Mouse (Mus musculus): ENCODE measurements around the gene Cd4. TPM values are rescaled to one million over a fixed set of nuclear protein-coding genes. Genes with fewer than 3 reads are reported as not detected.
"Not testable (repeated sequence)": the region's sequence is repeated elsewhere in the genome, so short reads cannot be mapped to it uniquely, and the experiment has no call there.

Cd4 gene
- polyA plus RNA-seq, 1 experiment from 2014 or later, result 0.17 TPM

- ATAC-seq (ENCODE audit: low FRiP score), result no peak
- no peaks in the 10 kb centered on the region for H3K36me3 ChIP-seq
- H3K4me2 ChIP-seq, result no peak overlapping the region
- H3K27ac ChIP-seq (replicated peaks), result no peak overlapping the region
- no peak overlapping the region for H3K4me3 ChIP-seq (replicated peaks)
- H3K27me3 ChIP-seq (replicated peaks), result no peaks in the 10 kb centered on the region
- no peak overlapping the region for H3K9ac ChIP-seq (replicated peaks)
- H3K4me1 ChIP-seq, result peaks cover 22% of the 10 kb centered on the region
- 57% methylated on average over 10 of the region's 10 CpGs for WGBS
- no peaks in the 10 kb centered on the region for H3K9me3 ChIP-seq (replicated peaks)
Observed at GRCm38 (mm10) chr6:124900801-124901480, 12.9 kb upstream of the Cd4 start.

GRCm38 (mm10) chr6:124900056-124900800 lies 12.2 kb upstream of the Cd4 start:
- no peak overlapping the region for H3K27ac ChIP-seq (replicated peaks)
- no peak overlapping the region for H3K4me2 ChIP-seq
- H3K36me3 ChIP-seq, result no peaks in the 10 kb centered on the region
- no peaks in the 10 kb centered on the region for H3K9me3 ChIP-seq (replicated peaks)
- ATAC-seq (ENCODE audit: low FRiP score), result no peak
- 50% methylated on average over 8 of the region's 8 CpGs for WGBS
- H3K4me3 ChIP-seq (replicated peaks), result no peak overlapping the region
- peaks cover 18% of the 10 kb centered on the region for H3K4me1 ChIP-seq
- no peak overlapping the region for H3K9ac ChIP-seq (replicated peaks)
- H3K27me3 ChIP-seq (replicated peaks), result no peaks in the 10 kb centered on the region

- Histone ChIP-seq H3K4me1 (peaks cover 6% of the 10 kb centered on the region; the same call in 1 of the 2 replicates), H3K9me3 (replicated peaks) (no peaks in the 10 kb centered on the region), H3K27ac (replicated peaks) (no peak overlapping the region), H3K27me3 (replicated peaks) (no peaks in the 10 kb centered on the region), H3K4me3 (replicated peaks) (no peak overlapping the region), H3K36me3 (no peaks in the 10 kb centered on the region), H3K9ac (replicated peaks) (no peak overlapping the region), H3K4me2 (no peak overlapping the region)
- no peak for ATAC-seq (ENCODE audit: low FRiP score)
- 37% methylated on average over 3 of the region's 3 CpGs for WGBS
Observed at GRCm38 (mm10) chr6:124898359-124898758, 10.3 kb upstream of the Cd4 start.

- WGBS, result 88% methylated on average over 2 of the region's 2 CpGs
- H3K27me3 ChIP-seq (replicated peaks); H3K4me1 ChIP-seq; H3K9ac ChIP-seq (replicated peaks); ATAC-seq (ENCODE audit: low FRiP score); H3K4me3 ChIP-seq (replicated peaks); H3K9me3 ChIP-seq (replicated peaks); H3K4me2 ChIP-seq; H3K27ac ChIP-seq (replicated peaks); H3K36me3 ChIP-seq: not testable (repeated sequence)
Observed at GRCm38 (mm10) chr6:124894113-124894512, 6.1 kb upstream of the Cd4 start.

- H3K4me2 ChIP-seq, result no peak overlapping the region
- no peak for ATAC-seq (ENCODE audit: low FRiP score)
- no peaks in the 10 kb centered on the region for H3K36me3 ChIP-seq
- no peak overlapping the region for H3K9ac ChIP-seq (replicated peaks)
- H3K4me1 ChIP-seq, result no peaks in the 10 kb centered on the region
- H3K27me3 ChIP-seq (replicated peaks), result no peaks in the 10 kb centered on the region
- H3K9me3 ChIP-seq (replicated peaks), result no peaks in the 10 kb centered on the region
- WGBS, result 42% methylated on average over 6 of the region's 6 CpGs
- no peak overlapping the region for H3K27ac ChIP-seq (replicated peaks)
- no peak overlapping the region for H3K4me3 ChIP-seq (replicated peaks)
Observed at GRCm38 (mm10) chr6:124890997-124891396, 3.0 kb upstream of the Cd4 start.

GRCm38 (mm10) chr6:124888555-124889125 lies 619 bp upstream of the Cd4 start:
- H3K27ac ChIP-seq (replicated peaks), result no peak overlapping the region

GRCm38 (mm10) chr6:124885956-124886381 lies 2.1 kb downstream of the Cd4 start:
- H3K4me3 ChIP-seq (replicated peaks), result no peak overlapping the region
- H3K27me3 ChIP-seq (replicated peaks), result no peaks in the 10 kb centered on the region
- H3K9ac ChIP-seq (replicated peaks), result no peak overlapping the region
- no peaks in the 10 kb centered on the region for H3K4me1 ChIP-seq
- no peak overlapping the region for H3K27ac ChIP-seq (replicated peaks)
- H3K36me3 ChIP-seq, result no peaks in the 10 kb centered on the region
- WGBS, result 89% methylated on average over 8 of the region's 8 CpGs
- H3K9me3 ChIP-seq (replicated peaks), result no peaks in the 10 kb centered on the region
- no peak overlapping the region for H3K4me2 ChIP-seq
- no peak for ATAC-seq (ENCODE audit: low FRiP score)

More at GRCm38 (mm10) chr6:124888555-124889125, 619 bp upstream of the Cd4 start:
- 89% methylated on average over 6 of the region's 6 CpGs for WGBS
- Histone ChIP-seq H3K9ac (replicated peaks) (no peak overlapping the region), H3K4me3 (replicated peaks) (no peak overlapping the region), H3K27me3 (replicated peaks) (no peaks in the 10 kb centered on the region), H3K36me3 (no peaks in the 10 kb centered on the region), H3K4me1 (no peaks in the 10 kb centered on the region), H3K4me2 (no peak overlapping the region), H3K9me3 (replicated peaks) (no peaks in the 10 kb centered on the region)
- no peak for ATAC-seq (ENCODE audit: low FRiP score)

GRCm38 (mm10) chr6:124884714-124885500 lies 3.1 kb downstream of the Cd4 start:
- ATAC-seq (ENCODE audit: low FRiP score), result no peak

GRCm38 (mm10) chr6:124883351-124883750 lies 4.7 kb downstream of the Cd4 start:
- no peaks in the 10 kb centered on the region for H3K27me3 ChIP-seq (replicated peaks)
- no peak overlapping the region for H3K4me2 ChIP-seq
- no peak overlapping the region for H3K4me3 ChIP-seq (replicated peaks)
- no peaks in the 10 kb centered on the region for H3K36me3 ChIP-seq
- ATAC-seq (ENCODE audit: low FRiP score), result no peak
- 82% methylated on average over 10 of the region's 10 CpGs for WGBS
- H3K27ac ChIP-seq (replicated peaks), result no peak overlapping the region
- H3K9ac ChIP-seq (replicated peaks), result no peak overlapping the region
- no peaks in the 10 kb centered on the region for H3K9me3 ChIP-seq (replicated peaks)
- no peaks in the 10 kb centered on the region for H3K4me1 ChIP-seq

More at GRCm38 (mm10) chr6:124884714-124885500, 3.1 kb downstream of the Cd4 start:
- Histone ChIP-seq H3K27ac (replicated peaks) (no peak overlapping the region), H3K9ac (replicated peaks) (no peak overlapping the region), H3K4me1 (no peaks in the 10 kb centered on the region), H3K4me3 (replicated peaks) (no peak overlapping the region), H3K4me2 (no peak overlapping the region), H3K27me3 (replicated peaks) (no peaks in the 10 kb centered on the region), H3K9me3 (replicated peaks) (no peaks in the 10 kb centered on the region), H3K36me3 (no peaks in the 10 kb centered on the region)
- 65% methylated on average over 10 of the region's 10 CpGs for WGBS

GRCm38 (mm10) chr6:124881821-124882220 lies 6.2 kb downstream of the Cd4 start:
- no peak overlapping the region for H3K27ac ChIP-seq (replicated peaks)
- no peaks in the 10 kb centered on the region for H3K9me3 ChIP-seq (replicated peaks)
- H3K4me1 ChIP-seq, result no peaks in the 10 kb centered on the region
- H3K27me3 ChIP-seq (replicated peaks), result no peaks in the 10 kb centered on the region
- no peak overlapping the region for H3K4me2 ChIP-seq
- WGBS, result 94% methylated on average over 9 of the region's 9 CpGs
- no peak overlapping the region for H3K9ac ChIP-seq (replicated peaks)
- no peak for ATAC-seq (ENCODE audit: low FRiP score)
- no peaks in the 10 kb centered on the region for H3K36me3 ChIP-seq
- H3K4me3 ChIP-seq (replicated peaks), result no peak overlapping the region

GRCm38 (mm10) chr6:124879390-124879789 lies 8.6 kb downstream of the Cd4 start:
- Histone ChIP-seq H3K4me2 (no peak overlapping the region), H3K27me3 (replicated peaks) (no peaks in the 10 kb centered on the region), H3K9ac (replicated peaks) (no peak overlapping the region), H3K9me3 (replicated peaks) (no peaks in the 10 kb centered on the region), H3K36me3 (no peaks in the 10 kb centered on the region), H3K4me3 (replicated peaks) (no peak overlapping the region), H3K4me1 (no peaks in the 10 kb centered on the region), H3K27ac (replicated peaks) (no peak overlapping the region)
- 69% methylated on average over 6 of the region's 6 CpGs for WGBS
- ATAC-seq (ENCODE audit: low FRiP score), result no peak

Data from neural tube, embryonic 15.5 days (tissue).